Mouse (Mus musculus) ES-Bruce4 (cell line): ENCODE data around the gene Coro6.

Experiments
- CTCF ChIP-seq: IDR thresholded peaks from one replicate; pipeline ENCODE4 v1.8.1; 2011; ENCODE audit warnings: low read depth, low read length
- EP300 ChIP-seq: IDR thresholded peaks from 2 replicates; pipeline ENCODE4 v1.6.1; 2011; ENCODE audit warnings: low read depth, low read length; ENCODE audit not compliant: insufficient read depth
- POLR2A ChIP-seq: IDR thresholded peaks from one replicate; pipeline ENCODE4 v1.8.1; 2011; ENCODE audit warnings: low read length; ENCODE audit not compliant: insufficient read depth

DNA sequence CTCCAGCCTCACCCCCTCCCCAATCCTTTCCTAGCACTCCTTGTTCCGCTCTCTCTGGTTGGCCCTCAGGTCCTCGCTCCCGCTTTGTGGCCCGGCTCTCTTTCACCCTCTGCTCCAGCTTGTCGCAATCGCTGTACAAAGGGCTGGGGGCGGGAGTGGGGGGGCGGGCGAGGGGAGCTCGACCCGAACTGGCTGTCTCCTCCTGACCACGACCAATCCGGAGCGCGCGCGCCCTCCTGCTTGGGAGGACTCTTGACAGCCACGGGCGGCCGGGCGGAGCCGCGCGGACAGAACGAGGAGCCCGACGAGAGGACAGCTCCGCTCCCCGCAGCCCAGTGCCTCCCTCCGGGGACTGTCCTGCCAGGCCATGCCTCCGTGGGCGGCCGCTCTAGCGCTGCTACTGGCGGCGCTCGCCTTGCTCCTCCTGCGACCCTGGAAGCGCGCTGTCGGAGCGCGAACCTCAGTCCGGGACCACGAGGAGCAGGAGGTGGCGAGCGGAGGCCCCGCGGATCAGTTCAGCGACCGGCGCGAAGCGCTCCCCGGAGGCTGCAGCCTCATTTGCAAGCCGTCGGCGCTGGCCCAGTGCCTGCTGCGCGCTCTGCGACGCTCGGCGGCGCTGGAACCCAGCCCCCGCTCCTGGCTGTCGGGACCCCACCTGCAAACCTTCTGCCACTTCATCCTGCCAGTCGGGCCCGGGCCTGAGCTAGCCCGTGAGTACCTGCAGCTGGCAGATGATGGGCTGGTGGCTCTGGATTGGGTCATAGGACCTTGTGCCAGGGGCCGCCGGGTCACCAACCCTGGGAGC is 52.8 kb downstream of the Coro6 start, which contains the start of gene Abhd15:
- TF ChIP-seq CTCF: no peak
- TF ChIP-seq POLR2A: no peak
- no peak for TF ChIP-seq EP300
